Mouse (Mus musculus): ENCODE data around the gene Bmper. TPM values are rescaled to one million over a fixed set of nuclear protein-coding genes. Genes with fewer than 3 reads are reported as not detected.

Gene Bmper
- polyA plus RNA-seq, 1 experiment from 2014 or later, result 15.7 TPM

DNA sequence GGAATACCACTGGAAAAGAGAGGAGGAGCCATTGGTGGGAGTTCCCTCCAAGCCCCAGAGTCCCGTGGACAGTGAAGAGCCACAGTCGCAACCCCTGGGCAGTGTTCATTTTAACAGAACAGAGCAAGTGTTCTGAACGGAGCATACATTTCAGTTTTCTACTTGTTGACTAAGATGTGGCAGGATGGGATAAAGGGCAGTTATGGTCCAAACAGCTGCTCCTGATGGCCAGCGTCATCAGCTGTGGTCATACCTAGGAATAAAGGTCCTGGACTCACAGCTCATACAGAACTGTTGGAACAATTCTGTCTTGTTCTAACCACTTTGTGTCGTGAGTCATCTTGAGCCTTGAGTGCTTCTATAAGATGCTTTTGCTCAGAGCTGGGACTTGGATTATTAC is 265.4 kb downstream of the Bmper start:
- H3K27me3 ChIP-seq, result no peaks in the 10 kb centered on the region
- no peak overlapping the region for H3K4me3 ChIP-seq (replicated peaks)
- WGBS, result 90% methylated on average over 5 of the region's 5 CpGs
- H3K4me1 ChIP-seq (replicated peaks), result no peaks in the 10 kb centered on the region
- no peak overlapping the region for H3K27ac ChIP-seq
- H3K9ac ChIP-seq (replicated peaks), result no peak overlapping the region
- no peak overlapping the region for H3K4me2 ChIP-seq
- ATAC-seq (ENCODE audit: insufficient number of reproducible peaks, insufficient read depth, low FRiP score, low TSS enrichment, low read depth), result no peak
- no peaks in the 10 kb centered on the region for H3K9me3 ChIP-seq
- no peaks in the 10 kb centered on the region for H3K36me3 ChIP-seq

DNA sequence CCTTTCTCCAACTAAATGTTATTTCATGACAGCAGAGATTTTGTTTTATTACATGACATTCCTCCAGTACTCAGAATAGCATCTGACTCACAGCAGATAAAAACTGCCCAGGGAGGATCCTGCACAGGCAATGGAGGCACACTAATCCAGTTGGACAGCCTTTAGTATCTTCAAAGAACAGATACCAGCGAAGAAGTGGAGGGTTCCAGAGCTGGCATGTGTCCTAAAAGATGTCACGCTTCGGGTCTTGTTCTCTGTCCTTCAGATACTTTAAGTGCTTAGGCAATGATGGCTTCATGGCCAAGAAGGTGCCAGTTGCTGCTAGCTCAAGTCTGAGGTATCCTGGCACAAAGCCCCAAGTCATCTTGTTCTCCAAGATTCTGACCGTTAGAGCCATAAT is 272.5 kb downstream of the Bmper start:
- WGBS, result 90% methylated on average over 4 of the region's 4 CpGs

DNA sequence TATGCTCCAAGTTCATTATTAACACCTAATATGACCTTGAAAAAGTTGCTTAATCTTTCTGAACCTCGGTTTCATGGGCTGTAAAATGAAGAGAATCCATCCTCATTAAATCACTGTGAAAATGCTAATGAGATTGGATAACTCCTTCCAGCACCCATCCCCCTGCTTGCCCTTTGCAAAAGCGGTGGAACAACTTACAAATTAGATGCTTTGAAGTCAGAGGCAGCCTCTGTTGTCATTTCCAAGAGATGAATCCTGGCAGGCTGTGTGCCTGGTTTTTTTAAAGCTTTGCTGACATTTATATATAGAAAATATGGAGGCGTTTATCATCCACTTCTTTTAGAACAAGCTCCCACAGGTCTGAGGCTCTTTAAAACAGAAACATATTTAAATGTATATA is 274.8 kb downstream of the Bmper start:
- H3K4me2 ChIP-seq, result no peak overlapping the region
- H3K4me3 ChIP-seq (replicated peaks), result no peak overlapping the region
- peaks cover 10% of the 10 kb centered on the region; the same call in 1 of the 2 replicates for H3K9me3 ChIP-seq
- no peak for ATAC-seq (ENCODE audit: insufficient number of reproducible peaks, insufficient read depth, low FRiP score, low TSS enrichment, low read depth)
- H3K36me3 ChIP-seq, result no peaks in the 10 kb centered on the region
- H3K9ac ChIP-seq (replicated peaks), result no peak overlapping the region
- no peaks in the 10 kb centered on the region for H3K4me1 ChIP-seq (replicated peaks)
- WGBS, result 23% methylated on average over 3 of the region's 3 CpGs
- no peaks in the 10 kb centered on the region for H3K27me3 ChIP-seq
- H3K27ac ChIP-seq, result no peak overlapping the region

More for the DNA sequence above, 272.5 kb downstream of the Bmper start:
- Histone ChIP-seq H3K36me3 (no peaks in the 10 kb centered on the region), H3K27me3 (no peaks in the 10 kb centered on the region), H3K4me3 (replicated peaks) (no peak overlapping the region), H3K9ac (replicated peaks) (no peak overlapping the region), H3K4me2 (no peak overlapping the region), H3K9me3 (peaks cover under 1% of the 10 kb centered on the region; the same call in 1 of the 2 replicates), H3K27ac (no peak overlapping the region), H3K4me1 (replicated peaks) (no peaks in the 10 kb centered on the region)
- no peak for ATAC-seq (ENCODE audit: insufficient number of reproducible peaks, insufficient read depth, low FRiP score, low TSS enrichment, low read depth)

DNA sequence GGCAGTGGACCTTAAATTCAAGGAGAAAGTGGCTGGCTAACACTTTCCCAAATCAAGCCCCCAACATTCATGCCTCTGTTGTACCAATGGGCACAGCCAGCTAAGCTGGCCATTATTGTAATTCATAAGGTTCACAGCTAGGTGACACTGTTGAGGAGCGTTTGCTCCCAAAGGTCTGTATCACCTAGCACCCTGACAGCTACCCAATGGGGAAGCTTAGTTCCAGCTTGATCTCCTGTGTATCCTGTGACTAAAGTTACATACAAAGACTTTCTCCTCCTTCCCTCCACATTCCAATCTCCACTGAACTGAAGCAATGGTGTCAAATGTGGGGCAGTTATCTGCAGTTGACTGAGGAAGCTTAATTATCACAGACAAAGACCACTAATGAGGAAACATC is 311.0 kb downstream of the Bmper start:
- no peaks in the 10 kb centered on the region for H3K9me3 ChIP-seq
- no peak overlapping the region for H3K4me2 ChIP-seq
- 15% methylated on average over 1 of the region's 1 CpGs for WGBS
- H3K9ac ChIP-seq (replicated peaks), result no peak overlapping the region
- no peaks in the 10 kb centered on the region for H3K4me1 ChIP-seq (replicated peaks)
- H3K27ac ChIP-seq, result no peak overlapping the region
- H3K4me3 ChIP-seq (replicated peaks), result no peak overlapping the region
- no peak for ATAC-seq (ENCODE audit: insufficient number of reproducible peaks, insufficient read depth, low FRiP score, low TSS enrichment, low read depth)
- H3K27me3 ChIP-seq, result no peaks in the 10 kb centered on the region
- no peaks in the 10 kb centered on the region for H3K36me3 ChIP-seq

Measured in limb, embryonic 12.5 days (tissue).